Mouse (Mus musculus) heart, postnatal 0 days (tissue): Measurements from ENCODE around the gene Acaca.

Source experiments
- CTCF ChIP-seq: IDR thresholded peaks from 2 replicates; pipeline ENCODE4 v1.5.1; 2016; ENCODE audit warnings: antibody characterized with exemption, control low read depth, low read depth
- EP300 ChIP-seq: IDR thresholded peaks from 2 replicates; pipeline ENCODE4 v1.6.1; 2016; ENCODE audit warnings: antibody characterized with exemption, low read depth

GRCm38 (mm10) chr11:84395010-84395409 lies 265.5 kb downstream of the Acaca start:
- TF ChIP-seq CTCF = peak; percentile 21; the same call in 1 of the 2 replicates
- no peak for TF ChIP-seq EP300
